Mouse (Mus musculus) spleen, postnatal 10 days (tissue): Measurements from ENCODE around the gene Ing5.

Experiments
- DNase-seq, 2 experiments: peaks; one replicate each; pipeline ENCODE4 v3.0.0; 2021 to 2022; ENCODE audit warnings: low spot score in 2 of 2

Ing5 gene

DNA sequence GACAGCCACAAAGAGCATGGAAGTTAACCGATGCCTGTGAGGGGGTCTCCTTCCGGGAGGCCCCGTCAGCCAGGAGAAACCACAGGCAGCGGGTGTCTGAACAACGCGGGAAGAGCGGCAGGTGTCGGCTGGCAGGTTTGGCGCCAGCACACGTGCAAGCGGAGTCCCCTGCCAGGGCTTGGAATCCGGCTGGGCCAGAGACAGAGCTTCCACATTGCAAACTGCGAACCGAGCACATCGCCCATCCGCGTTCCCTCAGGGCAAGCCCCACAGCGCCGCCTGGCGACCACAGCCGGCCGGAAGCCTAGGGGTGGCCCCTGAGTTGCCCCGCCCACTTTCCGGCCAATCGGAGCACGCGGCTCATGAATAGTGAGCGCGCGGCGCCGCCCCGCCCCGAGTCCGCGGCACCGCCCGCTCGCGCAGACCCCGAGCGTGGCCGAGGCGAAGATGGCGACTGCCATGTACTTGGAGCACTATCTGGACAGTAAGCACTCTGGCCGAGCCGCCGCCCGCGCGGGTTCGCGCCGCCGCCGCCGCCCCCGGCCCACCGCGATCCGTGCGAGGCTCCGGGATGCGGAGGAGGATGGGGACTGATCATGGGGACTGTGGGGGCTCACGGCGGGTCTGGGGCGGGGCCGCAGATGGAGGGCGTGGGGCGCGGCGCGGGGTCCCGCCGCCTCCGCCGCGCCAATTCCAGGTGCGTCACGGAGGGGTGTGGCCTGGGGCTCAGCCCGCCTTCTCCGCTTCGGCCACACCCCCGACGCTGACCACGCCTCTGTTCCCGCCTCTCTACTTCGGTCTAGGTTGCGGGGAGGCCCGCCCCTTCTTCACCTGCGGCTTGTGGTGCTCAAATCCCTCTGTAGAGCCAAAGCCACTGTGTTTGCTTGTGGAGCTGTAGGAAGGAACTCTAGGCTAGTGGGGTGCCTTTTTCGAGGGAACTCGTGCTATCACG lies at the start of gene Ing5:
Gene Ing5 (plus strand): TSS at position 410 of the 952 bp plus-strand sequence.
- peak; percentile 100 for DNase-seq

DNA sequence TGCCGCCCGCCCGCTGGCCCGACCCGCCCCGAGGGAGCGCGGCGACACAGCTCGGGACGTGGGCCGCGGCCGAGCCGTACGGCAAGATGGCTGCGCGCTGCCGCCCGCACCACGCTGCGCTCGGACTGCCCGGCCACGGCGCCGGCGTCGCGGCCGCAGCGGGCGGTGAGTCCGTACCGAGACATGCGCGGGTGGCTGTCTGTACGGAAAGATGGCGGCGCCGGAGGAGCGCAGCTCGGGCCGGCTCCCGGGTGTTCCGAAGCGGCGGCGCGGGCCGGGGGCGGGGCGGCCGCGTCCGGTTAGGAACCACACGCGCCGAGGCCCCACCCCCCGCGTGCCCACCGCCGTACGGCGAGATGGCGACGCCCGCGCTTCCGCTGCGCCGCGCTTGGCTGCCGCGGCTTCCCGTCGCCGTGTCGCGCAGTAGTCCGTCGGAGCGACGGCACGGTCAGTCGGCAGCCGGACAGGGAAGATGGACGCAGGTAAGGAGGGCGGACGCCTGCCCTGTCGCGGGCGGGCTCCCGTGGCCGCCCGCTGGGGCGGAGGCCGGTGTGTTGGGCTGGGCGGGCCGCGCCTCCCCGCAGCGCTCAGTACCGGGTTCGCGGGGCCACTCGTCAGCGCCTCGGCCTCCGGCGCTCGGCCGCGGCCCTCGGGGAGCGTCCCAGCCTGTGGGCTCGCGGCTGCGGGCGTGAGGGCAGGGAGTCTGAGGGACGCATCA lies 49.0 kb upstream of the Ing5 start, which contains the start of gene Thap4:
Gene Thap4 (minus strand): TSS at position 292 of the 718 bp plus-strand sequence.
- DNase-seq, result peak; percentile 90 to 91

DNA sequence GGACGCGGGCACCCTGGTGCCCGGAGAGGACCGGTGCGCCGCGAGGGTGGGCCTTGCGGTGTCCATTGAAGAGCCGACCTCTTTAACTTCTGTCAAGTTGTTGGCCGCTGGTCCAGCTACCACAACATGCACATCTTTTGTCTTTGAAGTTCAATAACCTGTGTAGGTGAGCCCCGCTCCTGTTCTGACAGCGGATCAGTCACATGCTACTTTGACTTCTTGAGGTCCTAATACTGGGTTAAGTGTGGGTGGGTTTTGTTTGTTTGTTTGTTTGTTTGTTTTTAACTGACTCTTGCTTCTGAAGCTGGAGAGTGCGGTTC lies 48.5 kb upstream of the Ing5 start:
- DNase-seq, result no peak

DNA sequence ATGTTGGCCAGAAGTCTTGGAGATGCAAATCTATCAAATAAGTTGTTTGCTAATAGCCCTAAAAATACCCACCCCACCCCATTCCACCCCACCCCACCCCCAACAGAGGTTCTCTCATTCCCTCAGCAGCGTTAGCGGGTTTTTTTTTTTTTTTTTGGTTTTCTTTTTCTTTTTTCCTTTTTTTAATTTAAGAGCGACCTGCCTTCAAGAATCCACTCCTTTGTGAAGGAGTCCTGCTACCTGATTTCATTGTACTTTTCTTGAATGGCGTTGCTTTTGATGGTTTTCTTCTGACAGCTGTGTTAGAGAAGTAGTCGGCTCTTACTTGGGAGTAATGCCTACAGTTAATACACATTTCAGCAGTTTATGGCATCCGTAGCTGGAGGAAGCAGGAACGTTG lies 48.1 kb upstream of the Ing5 start:
- no peak for DNase-seq

DNA sequence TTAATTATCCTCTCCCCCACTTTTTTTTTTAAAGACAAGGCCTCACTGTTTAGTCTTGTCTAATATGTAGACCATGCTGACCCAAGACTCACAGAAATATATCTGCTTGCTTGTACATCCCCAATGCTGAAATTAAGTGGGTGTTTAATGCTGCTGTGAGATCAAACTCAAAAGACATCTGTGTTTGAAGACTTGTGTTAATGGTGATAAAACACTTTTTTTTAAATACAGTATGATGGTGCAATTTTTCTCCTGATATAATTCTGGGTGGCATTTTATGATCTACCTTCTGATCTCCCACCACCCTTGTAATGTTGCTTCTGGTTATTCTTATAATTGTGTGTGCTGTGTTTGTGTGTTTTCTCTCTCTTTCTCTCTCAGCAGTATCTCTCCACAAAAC lies 47.6 kb upstream of the Ing5 start:
- no peak for DNase-seq

DNA sequence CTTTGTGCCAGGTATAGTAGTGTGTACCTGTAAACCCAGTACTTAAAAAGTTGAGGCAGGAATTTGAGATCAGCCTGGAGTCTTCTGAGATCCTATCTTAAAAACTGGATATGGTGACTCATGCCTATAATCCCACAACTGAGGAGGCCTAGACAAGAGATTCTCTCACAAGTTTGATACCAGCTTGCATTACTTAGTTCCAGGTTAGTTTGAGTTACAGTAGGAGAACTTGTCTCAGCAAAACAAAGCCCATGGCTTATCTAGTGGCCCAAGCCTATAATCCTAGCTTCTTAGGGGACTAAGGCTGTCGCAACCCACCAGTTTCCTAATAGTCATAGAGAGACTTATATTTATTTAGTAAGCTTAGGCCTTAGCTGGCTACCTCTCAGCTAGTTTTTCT lies 43.7 kb upstream of the Ing5 start:
- no peak for DNase-seq

DNA sequence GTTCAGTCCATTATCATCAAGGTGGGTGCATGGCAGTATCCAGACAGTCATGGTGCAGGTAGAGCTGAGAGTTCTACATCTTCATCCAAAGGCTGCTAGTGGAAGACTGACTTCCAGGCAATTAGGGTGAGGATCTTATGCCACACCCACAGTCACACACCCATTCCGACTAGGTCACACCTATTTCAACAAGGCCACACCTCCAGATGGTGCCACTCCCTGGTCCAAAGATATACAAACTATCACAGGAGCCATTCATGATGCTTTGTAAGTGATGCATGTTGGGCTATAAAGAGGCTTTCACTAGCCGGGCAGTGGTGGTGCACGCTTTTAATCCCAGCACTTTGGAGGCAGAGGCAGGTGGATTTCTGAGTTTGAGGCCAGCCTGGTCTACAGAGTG lies 40.2 kb upstream of the Ing5 start:
- DNase-seq, result peak in 1 of 2 experiments; percentile 42

DNA sequence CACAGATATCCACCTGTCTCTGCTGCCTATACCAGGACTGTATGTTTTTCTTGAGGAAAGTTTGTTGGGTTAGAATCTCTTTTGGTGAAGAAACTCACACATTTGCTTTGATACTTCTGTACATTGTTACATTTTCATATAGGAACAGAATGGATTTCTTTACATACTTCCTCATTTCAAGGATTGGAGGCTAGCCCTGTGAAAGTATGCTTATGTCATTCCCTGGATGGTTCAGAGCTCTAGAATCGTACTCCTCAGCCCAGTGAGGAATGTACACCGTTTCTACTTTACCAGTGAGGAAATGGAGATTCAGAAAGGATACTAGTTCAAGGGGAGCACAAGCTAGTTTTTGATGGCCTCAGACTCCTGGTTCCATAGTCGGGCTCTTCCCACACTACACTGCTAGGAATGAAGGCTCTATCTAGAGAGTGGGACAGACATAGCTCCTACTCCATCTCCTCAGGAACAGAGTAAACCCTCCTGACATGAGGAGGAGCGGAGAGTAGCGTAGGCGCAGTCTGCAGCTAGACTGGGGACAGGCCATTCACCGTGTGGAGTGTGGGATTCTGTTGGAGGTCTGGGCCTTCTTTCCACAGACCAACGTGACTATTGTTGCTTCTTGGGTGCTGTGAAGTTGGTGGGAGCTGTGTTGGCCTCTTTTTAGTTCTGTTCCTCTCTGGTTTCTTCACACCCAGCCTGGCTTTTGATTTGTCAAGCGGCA lies 38.7 kb upstream of the Ing5 start:
- DNase-seq, result no peak

DNA sequence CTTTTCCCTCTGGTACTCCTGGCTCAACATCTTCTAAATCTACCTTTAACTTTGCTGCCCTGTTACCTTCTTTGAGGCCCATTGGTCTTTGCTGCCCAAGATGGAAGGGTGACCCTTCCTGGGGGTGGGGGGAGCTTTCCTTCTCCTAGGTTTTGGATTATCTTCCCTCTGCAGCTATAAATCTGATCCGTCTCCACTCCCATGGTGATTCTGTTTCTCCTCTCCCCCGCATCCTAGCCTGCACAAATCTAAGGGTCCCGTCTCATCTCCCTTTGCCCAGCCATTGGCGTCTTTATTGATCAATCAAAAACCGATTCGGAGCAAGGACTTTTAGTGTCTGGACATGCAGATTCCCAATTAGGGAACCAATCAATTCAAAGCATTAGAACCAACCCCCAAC lies 36.2 kb upstream of the Ing5 start:
- DNase-seq, result no peak

DNA sequence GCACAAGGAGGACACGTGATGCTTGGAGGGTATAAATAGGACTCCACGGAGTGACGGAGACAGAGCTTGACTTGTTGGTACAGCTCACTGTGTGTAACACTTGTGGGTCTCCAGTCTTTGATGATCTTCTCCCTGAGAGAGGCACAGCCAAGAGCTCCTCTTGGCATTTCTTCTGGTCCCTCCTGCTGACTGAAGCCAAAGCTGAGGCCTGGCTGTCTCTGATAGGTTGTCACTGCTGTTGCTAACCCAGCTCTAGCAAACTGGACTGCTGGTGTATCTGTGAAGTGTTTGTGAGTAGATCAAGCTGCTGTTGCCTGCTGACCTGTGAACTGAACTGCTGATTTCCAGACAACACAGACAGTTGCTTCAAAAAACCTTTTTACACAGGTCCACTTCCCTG lies 33.9 kb upstream of the Ing5 start:
- DNase-seq, result no peak

DNA sequence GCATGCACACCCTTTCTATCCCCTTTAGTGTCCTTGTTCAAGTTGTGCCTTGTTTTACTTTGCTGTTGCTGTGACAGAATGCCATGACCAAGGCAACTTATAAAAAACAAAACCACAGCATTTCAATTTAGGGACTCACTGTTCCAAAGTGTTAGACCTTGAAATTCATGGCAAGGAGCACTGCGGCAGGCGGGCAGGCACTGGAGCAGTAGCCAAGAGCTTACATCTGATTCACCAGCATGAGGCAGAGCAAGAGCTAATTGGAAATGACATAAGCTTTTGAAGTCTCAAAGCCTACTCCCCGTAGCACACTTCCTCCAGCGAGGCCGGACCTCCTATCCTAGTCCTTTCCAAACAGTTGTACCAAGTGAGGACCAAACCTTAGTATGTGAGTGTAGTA lies 27.1 kb upstream of the Ing5 start:
- no peak for DNase-seq

DNA sequence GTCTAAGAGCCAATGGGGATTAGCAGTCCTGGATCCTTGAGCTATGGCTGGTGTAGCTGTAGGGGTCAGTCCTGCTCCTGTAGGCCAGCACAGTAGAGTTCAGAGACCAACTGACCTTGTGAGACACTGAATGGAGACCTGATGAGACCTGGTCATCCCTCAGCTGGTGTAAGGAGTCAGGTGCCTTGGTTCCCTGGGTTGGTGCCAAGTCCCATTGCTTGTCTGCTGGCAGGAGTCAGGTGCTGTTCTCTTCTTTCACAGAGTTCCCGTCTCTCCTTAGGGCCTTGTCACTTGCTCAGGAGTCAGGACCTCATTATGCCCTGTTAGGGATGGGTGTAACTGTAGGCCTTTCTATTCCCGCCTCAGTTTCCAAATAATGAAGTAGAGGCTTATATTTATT lies 16.9 kb upstream of the Ing5 start:
- no peak for DNase-seq

DNA sequence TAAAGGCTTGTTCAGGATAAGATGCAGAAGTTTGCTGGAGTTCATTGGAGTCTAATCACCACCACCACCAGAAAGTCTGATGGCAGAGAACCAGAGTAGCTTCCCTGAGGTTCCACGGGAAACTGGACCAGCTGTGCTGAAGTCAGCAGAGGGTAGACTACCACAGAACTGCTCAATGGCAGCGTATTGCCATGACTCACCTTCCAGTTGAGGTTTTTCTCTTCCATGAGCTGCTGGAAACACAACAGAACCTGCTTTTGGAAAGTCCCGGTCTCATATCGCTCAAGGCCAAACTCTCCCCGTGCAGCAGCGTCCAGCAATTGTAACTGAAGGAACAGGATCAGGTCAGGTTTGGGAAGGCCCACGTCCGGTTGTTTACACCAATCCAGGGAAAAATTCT lies 9.2 kb upstream of the Ing5 start:
- DNase-seq, result no peak

DNA sequence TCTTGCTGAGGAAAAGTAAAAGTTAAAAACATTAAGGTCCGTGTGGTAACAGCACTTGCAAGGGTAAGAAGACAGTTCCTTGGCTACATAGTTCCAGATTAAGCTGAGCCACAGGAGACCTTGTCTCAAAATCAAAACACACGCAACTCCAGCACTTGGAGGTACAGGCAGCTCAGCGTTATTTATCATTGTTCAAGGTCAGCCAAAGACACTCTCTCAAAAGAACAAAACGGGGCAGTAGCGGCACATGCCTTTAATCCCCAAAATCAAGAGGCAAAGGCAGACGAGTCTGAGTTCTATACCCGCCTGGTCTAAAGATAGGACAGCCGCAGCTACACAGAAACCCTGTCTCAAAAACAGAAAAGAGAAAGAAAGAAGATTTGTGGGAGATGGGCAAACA lies 7.9 kb upstream of the Ing5 start:
- no peak for DNase-seq

DNA sequence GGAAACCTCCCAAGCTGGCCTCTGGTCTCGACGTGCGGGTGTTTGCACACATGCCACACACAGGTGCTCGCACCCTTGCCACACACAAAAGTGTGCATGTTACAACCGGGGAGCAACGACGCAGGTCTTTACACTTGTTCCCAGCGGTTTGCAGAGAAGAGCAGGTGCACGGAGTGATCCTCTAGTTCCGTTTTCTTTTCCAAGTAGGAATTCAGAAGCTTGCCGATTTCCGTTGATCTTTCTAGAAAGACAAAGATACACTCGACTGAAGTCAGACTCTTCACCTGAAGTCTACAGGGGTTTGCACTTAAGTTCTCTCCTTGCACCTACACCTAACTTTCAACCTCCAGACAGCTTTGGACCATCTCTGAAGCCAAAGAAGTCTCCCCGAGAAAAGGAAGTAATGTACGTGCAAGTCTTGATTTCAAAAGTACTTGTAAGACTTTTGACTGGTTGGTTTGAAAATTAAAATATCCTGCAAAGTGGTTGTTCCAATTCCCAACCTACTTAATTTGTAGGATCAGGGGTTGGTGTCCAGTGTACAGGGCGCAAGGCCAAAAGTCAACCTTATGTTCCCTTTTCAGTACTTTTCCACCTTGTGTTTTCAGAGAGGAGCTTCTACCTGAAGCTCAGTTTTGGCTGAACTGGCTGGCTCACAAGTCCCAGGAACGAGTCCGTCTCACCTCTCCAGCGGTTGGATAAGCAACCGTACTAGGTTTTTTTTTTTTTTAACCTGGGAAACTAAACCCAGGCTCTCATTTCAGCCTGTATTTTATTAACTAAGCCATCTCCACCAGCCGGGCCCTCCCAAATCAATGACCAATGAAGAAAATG lies 2.9 kb upstream of the Ing5 start:
- no peak for DNase-seq

DNA sequence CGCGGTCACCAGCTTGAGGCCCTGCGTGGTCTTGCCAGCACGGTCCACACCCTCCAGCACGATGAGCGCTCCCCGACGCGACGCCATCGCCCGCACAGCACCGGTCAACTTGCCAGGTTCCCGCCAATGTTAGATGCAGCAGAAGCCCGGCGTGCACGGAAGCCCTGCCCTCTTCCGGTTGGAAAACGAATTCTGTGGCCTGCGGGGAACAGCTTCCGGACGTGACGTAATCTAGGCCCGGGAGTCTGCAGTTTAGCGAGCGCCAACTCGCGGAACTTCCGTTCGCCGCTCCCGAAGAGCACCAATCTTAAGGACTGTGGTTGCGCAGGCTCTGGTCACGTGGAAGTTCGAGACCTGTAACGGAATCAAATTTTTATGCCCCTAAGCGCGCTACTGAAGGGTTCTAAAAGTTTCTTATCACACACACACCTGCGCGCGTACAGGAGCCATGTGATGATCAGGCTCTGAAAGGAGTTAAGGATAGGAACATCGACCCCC lies 2.0 kb upstream of the Ing5 start, which contains the start of gene Dtymk:
Gene Dtymk (minus strand): TSS at position 194 of the 498 bp plus-strand sequence.
- peak; percentile 78 to 92 for DNase-seq

DNA sequence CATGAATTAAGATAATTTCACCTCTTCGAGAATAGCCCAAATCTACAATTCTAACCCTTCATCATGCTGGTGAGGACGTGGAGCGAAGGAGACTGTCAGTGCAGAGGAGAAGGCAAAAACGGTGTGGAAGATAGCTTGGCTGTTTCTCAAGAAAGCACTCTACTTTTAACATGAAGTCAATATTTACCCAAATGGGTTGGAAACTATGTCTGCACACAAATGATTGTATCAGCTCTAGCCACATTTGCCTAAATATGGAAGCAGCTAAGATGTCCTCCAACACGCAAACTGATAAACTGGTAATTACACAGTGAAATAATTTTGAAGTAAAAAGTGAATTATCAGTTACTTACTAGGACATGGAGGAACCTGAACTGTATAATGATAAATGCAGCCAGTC lies 994 bp upstream of the Ing5 start:
- DNase-seq, result no peak

DNA sequence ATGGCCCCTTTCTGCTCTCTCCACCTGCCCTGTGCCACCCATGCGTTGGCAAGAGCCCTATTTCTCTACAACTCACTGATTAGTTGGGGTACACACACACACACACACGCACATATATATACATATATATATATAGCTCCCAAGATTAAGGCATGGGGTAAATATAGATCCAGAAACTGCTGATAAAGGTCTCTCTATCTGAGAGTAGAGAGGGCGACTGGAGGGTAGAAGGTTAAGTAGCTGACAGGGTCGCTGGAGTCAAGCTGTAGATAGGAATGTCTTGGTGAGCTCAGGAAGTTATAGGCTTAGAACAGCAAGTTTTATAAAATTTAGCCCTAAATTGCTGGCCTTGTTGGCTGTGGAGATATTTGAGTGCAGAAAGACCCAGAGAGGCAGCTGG lies 1.1 kb downstream of the Ing5 start:
- DNase-seq, result no peak

DNA sequence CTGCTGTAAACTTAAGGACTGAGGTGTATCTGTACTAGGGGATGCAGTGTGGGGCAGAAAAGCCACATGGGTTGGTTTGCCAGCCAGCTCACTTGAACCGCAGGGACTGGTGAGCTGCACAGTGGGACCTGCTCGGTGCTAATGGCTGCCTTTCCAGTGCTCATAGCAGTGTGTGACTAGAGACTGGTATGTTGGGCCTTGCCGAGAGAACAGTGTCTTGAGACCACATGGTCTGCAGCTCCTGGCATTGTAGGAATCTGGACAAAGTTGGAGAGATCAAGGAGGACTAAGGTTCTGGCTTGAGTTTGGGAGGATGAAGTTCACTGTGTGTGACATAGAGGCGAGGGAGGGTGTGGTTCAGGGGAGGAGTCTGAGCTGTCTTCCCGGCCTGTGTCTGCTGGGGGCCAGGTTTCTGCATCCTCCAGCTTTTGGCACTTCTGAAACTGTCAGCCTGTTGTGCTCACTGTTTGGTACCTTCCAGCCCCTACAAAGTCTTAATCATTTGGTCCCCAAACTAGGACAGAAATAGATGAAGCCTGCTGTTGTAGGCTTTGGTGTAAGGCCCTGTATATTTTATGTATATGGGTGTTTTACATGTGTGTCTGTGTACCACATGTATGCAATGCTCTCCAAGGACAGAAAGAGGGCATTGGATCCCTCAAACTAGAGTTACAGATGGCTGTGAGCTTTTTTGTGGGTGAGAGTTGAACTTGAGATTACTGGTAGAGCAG lies 1.6 kb downstream of the Ing5 start:
- DNase-seq, result peak; percentile 32 to 55

DNA sequence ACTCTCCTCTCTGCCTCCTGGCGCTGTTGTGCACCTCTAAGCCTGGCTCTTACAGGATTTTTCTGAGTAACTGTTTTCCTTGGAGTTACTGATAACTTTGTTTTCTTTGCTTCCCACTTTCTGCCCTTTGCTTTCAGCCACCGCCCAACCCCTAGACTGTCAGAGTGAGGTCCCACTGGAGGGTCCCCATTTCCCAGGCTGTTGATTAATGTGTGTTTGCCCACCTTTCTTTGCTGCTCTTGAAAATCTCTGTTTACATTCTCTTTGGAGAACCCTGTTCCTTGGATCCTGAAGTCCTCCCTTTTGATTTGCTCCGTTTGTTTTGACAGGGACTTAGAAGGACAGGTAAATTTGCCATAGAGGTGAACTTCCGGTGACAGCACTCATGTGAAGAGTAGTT lies 5.1 kb downstream of the Ing5 start:
- no peak for DNase-seq

DNA sequence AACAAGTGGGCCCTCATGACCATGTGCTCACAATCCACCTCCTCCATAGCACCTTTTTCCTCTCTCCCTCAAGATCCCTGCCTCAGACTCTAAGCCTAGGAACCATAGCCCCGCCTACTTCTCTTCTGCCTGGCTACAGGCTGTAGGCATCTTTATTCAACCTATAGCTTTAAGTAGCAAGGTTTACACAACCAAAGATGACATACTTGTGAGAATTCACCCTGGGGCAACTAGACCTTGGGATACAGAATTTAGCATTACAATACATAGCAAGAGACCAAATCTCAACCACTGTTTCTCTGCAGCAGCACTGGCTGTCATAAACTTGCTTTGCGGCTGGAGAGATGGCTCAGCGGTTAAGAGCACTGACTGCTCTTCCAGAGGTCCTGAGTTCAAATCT lies 6.2 kb downstream of the Ing5 start:
- DNase-seq, result no peak
